Mouse (Mus musculus): ENCODE results near the gene Cask. TPM values are rescaled to one million over a fixed set of nuclear protein-coding genes. Genes with fewer than 3 reads are reported as not detected.

Gene Cask
- polyA plus RNA-seq, 1 experiment from 2014 or later, result 20.0 TPM

DNA sequence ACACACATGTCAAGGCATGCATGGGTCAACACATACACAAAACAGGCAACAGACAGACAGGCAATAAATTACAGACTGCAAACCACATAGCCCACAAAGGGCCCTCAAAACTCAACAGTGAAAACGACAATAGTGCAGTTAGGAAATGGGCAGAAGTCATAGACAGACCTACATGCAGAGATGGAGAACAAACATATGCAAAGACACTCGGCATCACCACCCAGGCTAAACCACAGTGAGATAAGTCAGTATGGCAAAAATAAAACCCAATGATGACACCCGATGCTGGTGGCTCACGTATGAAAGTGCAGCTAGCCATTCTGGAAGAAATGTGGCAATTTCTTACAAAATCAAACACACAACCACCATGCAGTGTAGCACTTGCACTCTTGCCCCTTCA lies 350.9 kb downstream of the Cask start:
- ATAC-seq (ENCODE audit: low FRiP score), result no peak
- no peak overlapping the region for H3K4me3 ChIP-seq (ENCODE audit: low read depth, low read length)
- H3K9me3 ChIP-seq (ENCODE audit: control insufficient read depth, low read length), result no peaks in the 10 kb centered on the region
- no peak overlapping the region for H3K9ac ChIP-seq (ENCODE audit: low read length)
- DNase-seq (ENCODE audit: low spot score, missing footprints), result no peak
- 0 out of 2 replicates have a peak, but pooled peaks cover under 1% of the 10 kb centered on the region for H3K27me3 ChIP-seq (ENCODE audit: control insufficient read depth, insufficient read depth, low read length)
- no peak overlapping the region for H3K27ac ChIP-seq (ENCODE audit: low read depth, low read length)
- 88% methylated on average over 4 of the region's 4 CpGs for WGBS
- no peaks in the 10 kb centered on the region for H3K4me1 ChIP-seq (ENCODE audit: control insufficient read depth, insufficient read depth, low read length)
- H3K4me2 ChIP-seq, result no peak overlapping the region
- H3K36me3 ChIP-seq (ENCODE audit: control insufficient read depth, insufficient read depth, low read length), result no peaks in the 10 kb centered on the region

DNA sequence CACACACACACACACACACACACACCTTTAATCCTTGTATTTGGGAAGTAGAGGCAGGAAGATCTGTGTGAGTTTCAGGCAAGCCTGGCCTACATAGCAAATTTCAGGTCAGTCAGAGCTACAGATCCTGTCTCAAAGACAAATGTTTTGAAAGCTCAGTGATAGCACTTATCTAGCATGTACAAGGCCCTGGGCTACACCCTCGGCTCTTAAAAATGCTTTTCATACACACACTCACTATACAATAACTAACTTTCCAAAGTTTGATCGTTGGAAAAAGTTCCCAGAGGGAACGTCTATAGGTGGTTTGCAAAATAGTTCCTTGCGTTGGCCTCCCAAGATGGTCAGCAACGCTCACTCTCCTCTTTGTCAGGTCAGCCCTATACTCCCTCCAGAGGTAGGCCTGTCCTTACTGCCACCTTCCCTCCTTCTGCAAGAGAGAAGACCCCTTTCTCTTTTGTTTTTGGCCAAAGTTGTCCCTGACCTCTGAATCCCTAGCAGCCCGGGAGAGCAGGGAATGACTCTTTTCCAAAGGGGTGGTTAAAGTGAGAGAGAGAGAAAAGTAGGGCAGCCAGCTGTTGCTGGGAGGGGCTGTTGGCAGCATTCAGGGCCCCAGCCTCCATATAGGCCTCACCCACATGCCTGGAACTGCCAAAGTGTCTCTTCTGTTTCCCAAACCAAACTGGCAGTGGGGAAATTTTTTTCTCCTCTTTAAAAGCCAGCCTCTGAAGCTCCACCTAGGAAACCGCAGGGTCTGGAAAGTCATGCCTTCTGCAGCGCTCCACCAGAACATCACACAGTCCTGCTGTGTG lies 356.1 kb downstream of the Cask start:
- Histone ChIP-seq H3K4me3 (ENCODE audit: low read depth, low read length) (no peak overlapping the region), H3K4me2 (no peak overlapping the region), H3K36me3 (ENCODE audit: control insufficient read depth, insufficient read depth, low read length) (no peaks in the 10 kb centered on the region), H3K9me3 (ENCODE audit: control insufficient read depth, low read length) (no peaks in the 10 kb centered on the region), H3K4me1 (ENCODE audit: control insufficient read depth, insufficient read depth, low read length) (no peaks in the 10 kb centered on the region), H3K27me3 (ENCODE audit: control insufficient read depth, insufficient read depth, low read length) (0 out of 2 replicates have a peak, but pooled peaks cover 3% of the 10 kb centered on the region), H3K9ac (ENCODE audit: low read length) (no peak overlapping the region), H3K27ac (ENCODE audit: low read depth, low read length) (no peak overlapping the region)
- 86% methylated on average over 8 of the region's 8 CpGs for WGBS
- ATAC-seq (ENCODE audit: low FRiP score) (no peak), DNase-seq (ENCODE audit: low spot score, missing footprints) (no peak)

DNA sequence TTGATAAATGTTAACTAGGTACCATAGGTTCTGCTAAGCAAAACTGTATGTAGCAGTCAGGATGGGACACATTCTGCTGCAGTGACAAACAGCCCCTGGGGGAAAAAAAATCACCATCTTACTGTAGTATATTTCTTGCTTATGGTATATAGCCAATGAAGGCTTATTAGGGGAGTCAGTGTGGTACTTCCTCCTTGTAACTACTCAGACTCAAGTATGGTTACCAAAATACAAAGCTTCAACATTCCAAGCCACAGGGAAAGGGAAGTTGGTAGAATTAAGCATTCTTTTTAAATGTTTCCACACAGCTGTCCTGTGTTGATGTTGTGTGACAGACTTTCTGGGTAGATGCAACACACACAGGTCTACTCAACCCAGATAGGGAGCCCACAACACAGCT lies 358.2 kb downstream of the Cask start:
- DNase-seq (ENCODE audit: low spot score, missing footprints) (no peak), ATAC-seq (ENCODE audit: low FRiP score) (no peak)
- Histone ChIP-seq H3K4me3 (ENCODE audit: low read depth, low read length) (no peak overlapping the region), H3K9ac (ENCODE audit: low read length) (no peak overlapping the region), H3K27ac (ENCODE audit: low read depth, low read length) (no peak overlapping the region), H3K36me3 (ENCODE audit: control insufficient read depth, insufficient read depth, low read length) (no peaks in the 10 kb centered on the region), H3K9me3 (ENCODE audit: control insufficient read depth, low read length) (no peaks in the 10 kb centered on the region), H3K27me3 (ENCODE audit: control insufficient read depth, insufficient read depth, low read length) (0 out of 2 replicates have a peak, but pooled peaks cover 3% of the 10 kb centered on the region), H3K4me1 (ENCODE audit: control insufficient read depth, insufficient read depth, low read length) (no peaks in the 10 kb centered on the region), H3K4me2 (no peak overlapping the region)

DNA sequence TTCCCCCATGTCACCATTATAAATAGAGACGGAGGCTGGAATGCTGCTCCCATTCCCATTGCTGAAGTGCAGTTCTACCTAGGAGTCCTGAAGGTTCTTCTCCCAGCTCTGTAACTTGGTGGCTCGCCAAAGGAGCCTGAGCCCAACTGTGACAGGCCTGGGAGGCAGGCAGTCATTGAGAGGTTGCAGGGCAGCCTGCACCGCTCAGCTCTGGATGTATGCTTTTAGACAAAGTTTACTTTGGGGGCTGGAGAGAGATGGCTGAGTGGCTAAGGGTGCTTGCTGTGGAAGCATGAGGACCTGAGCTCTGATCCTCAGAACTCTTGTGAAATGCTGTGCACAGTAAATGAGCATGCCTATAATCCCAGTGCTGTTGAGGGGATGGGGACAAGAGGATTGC lies 360.2 kb downstream of the Cask start:
- peaks cover 4% of the 10 kb centered on the region for H3K27me3 ChIP-seq (ENCODE audit: control insufficient read depth, insufficient read depth, low read length)
- H3K27ac ChIP-seq (ENCODE audit: low read depth, low read length), result no peak overlapping the region
- 86% methylated on average over 3 of the region's 3 CpGs for WGBS

DNA sequence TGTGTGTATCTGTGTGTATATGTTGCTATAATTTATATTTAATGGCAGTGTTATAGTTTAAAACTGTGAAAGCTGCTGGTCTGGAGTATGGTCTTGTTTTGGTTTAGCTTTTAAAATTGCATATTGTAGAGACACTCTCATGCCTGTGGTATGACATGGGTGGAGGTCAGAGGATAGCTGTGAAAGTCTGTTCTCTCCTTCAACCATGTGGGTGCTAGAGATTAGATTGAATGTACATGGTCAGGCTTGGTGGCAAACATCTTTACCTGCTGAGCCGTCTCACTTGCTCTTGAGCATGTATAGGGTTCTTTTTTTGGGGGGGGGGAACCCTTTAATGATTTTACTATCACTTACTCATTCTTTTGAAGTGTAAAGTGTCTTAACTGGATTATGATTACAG lies 361.4 kb downstream of the Cask start:
- no peaks in the 10 kb centered on the region for H3K36me3 ChIP-seq (ENCODE audit: control insufficient read depth, insufficient read depth, low read length)
- ATAC-seq (ENCODE audit: low FRiP score), result no peak
- H3K27ac ChIP-seq (ENCODE audit: low read depth, low read length), result no peak overlapping the region
- no peaks in the 10 kb centered on the region for H3K4me1 ChIP-seq (ENCODE audit: control insufficient read depth, insufficient read depth, low read length)
- H3K4me3 ChIP-seq (ENCODE audit: low read depth, low read length), result no peak overlapping the region
- H3K4me2 ChIP-seq, result no peak overlapping the region
- H3K9ac ChIP-seq (ENCODE audit: low read length), result no peak overlapping the region
- no peaks in the 10 kb centered on the region for H3K9me3 ChIP-seq (ENCODE audit: control insufficient read depth, low read length)
- DNase-seq (ENCODE audit: low spot score, missing footprints), result no peak
- 80% methylated on average over 1 of the region's 1 CpGs for WGBS
- H3K27me3 ChIP-seq (ENCODE audit: control insufficient read depth, insufficient read depth, low read length), result peaks cover 4% of the 10 kb centered on the region

More for the DNA sequence above, 360.2 kb downstream of the Cask start:
- no peak overlapping the region for H3K9ac ChIP-seq (ENCODE audit: low read length)
- no peak overlapping the region for H3K4me2 ChIP-seq
- no peak for DNase-seq (ENCODE audit: low spot score, missing footprints)
- H3K4me3 ChIP-seq (ENCODE audit: low read depth, low read length), result no peak overlapping the region
- ATAC-seq (ENCODE audit: low FRiP score), result no peak
- H3K9me3 ChIP-seq (ENCODE audit: control insufficient read depth, low read length), result no peaks in the 10 kb centered on the region
- H3K4me1 ChIP-seq (ENCODE audit: control insufficient read depth, insufficient read depth, low read length), result no peaks in the 10 kb centered on the region
- no peaks in the 10 kb centered on the region for H3K36me3 ChIP-seq (ENCODE audit: control insufficient read depth, insufficient read depth, low read length)

DNA sequence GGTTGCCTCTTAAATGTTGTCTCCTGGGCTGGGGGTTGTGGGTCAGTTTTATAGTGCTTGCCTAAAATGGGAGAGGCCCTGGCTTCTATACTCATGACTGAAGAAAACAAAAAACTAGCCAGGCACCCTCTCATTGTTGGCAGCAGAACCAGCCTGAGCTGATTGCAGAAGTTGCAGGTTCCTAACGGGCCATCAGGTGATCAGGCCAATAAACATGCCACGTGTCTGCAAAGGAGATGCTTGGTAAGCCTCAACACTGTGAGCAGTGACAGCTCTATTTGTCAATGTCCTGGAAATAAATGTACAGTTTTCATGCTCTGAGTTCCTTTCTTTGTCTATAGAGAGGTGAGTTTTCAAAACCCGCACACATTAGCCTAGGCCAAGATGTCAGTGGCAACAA lies 362.2 kb downstream of the Cask start:
- no peaks in the 10 kb centered on the region for H3K4me1 ChIP-seq (ENCODE audit: control insufficient read depth, insufficient read depth, low read length)
- H3K4me2 ChIP-seq, result no peak overlapping the region
- H3K36me3 ChIP-seq (ENCODE audit: control insufficient read depth, insufficient read depth, low read length), result no peaks in the 10 kb centered on the region
- no peak overlapping the region for H3K27ac ChIP-seq (ENCODE audit: low read depth, low read length)
- DNase-seq (ENCODE audit: low spot score, missing footprints) (no peak), ATAC-seq (ENCODE audit: low FRiP score) (no peak)
- H3K4me3 ChIP-seq (ENCODE audit: low read depth, low read length), result no peak overlapping the region
- H3K9me3 ChIP-seq (ENCODE audit: control insufficient read depth, low read length), result no peaks in the 10 kb centered on the region
- 84% methylated on average over 3 of the region's 3 CpGs for WGBS
- H3K9ac ChIP-seq (ENCODE audit: low read length), result no peak overlapping the region
- peaks cover 4% of the 10 kb centered on the region for H3K27me3 ChIP-seq (ENCODE audit: control insufficient read depth, insufficient read depth, low read length)

DNA sequence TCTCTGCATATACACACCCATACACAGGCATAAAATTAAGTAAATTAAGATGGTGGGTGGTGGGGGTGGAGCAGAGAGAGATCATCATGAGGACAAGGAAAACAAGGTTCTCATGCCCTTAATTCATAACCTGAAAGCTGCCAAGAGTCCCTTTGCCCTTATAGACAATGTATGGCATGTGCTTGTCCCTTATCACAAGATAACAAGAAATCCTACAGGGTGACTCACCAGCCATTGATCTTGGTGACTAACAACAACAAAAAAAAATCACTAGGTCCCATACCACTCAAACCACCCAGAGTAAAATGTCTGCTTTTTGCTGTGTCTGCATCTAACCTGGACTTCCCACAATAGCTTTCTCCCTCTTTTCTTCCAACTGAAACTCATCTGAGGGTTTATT lies 366.7 kb downstream of the Cask start:
- H3K4me2 ChIP-seq, result no peak overlapping the region
- peaks cover 4% of the 10 kb centered on the region for H3K27me3 ChIP-seq (ENCODE audit: control insufficient read depth, insufficient read depth, low read length)
- H3K36me3 ChIP-seq (ENCODE audit: control insufficient read depth, insufficient read depth, low read length), result no peaks in the 10 kb centered on the region

DNA sequence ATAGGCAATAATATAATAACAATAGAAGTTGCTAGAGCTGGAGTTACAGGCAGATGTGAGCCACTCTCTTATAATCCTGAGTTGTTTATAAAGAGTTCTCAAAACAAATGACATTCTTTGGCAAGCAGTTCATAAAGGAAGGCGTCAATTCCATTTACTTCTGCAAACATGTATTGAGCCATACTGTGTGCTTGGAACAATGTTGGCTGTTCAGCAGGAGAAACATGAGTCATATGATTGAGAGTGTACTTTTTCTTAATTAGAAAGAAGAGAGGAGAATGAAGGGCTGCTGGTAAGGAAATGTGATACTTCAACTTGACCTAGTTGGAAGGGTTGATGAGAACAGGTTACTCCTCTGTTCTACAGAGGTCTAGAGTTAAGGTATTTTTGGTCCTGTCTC lies 368.6 kb downstream of the Cask start:
- no peaks in the 10 kb centered on the region for H3K36me3 ChIP-seq (ENCODE audit: control insufficient read depth, insufficient read depth, low read length)
- DNase-seq (ENCODE audit: low spot score, missing footprints) (no peak), ATAC-seq (ENCODE audit: low FRiP score) (no peak)
- peaks cover 4% of the 10 kb centered on the region for H3K27me3 ChIP-seq (ENCODE audit: control insufficient read depth, insufficient read depth, low read length)
- H3K9me3 ChIP-seq (ENCODE audit: control insufficient read depth, low read length), result no peaks in the 10 kb centered on the region
- no peak overlapping the region for H3K4me3 ChIP-seq (ENCODE audit: low read depth, low read length)
- WGBS, result 74% methylated on average over 1 of the region's 1 CpGs
- H3K4me1 ChIP-seq (ENCODE audit: control insufficient read depth, insufficient read depth, low read length), result no peaks in the 10 kb centered on the region
- H3K9ac ChIP-seq (ENCODE audit: low read length), result no peak overlapping the region
- H3K4me2 ChIP-seq, result no peak overlapping the region
- H3K27ac ChIP-seq (ENCODE audit: low read depth, low read length), result no peak overlapping the region

More for the DNA sequence above, 366.7 kb downstream of the Cask start:
- no peak for DNase-seq (ENCODE audit: low spot score, missing footprints)
- no peaks in the 10 kb centered on the region for H3K9me3 ChIP-seq (ENCODE audit: control insufficient read depth, low read length)
- H3K9ac ChIP-seq (ENCODE audit: low read length), result no peak overlapping the region
- no peak overlapping the region for H3K4me3 ChIP-seq (ENCODE audit: low read depth, low read length)
- no peaks in the 10 kb centered on the region for H3K4me1 ChIP-seq (ENCODE audit: control insufficient read depth, insufficient read depth, low read length)
- H3K27ac ChIP-seq (ENCODE audit: low read depth, low read length), result no peak overlapping the region
- no peak for ATAC-seq (ENCODE audit: low FRiP score)

DNA sequence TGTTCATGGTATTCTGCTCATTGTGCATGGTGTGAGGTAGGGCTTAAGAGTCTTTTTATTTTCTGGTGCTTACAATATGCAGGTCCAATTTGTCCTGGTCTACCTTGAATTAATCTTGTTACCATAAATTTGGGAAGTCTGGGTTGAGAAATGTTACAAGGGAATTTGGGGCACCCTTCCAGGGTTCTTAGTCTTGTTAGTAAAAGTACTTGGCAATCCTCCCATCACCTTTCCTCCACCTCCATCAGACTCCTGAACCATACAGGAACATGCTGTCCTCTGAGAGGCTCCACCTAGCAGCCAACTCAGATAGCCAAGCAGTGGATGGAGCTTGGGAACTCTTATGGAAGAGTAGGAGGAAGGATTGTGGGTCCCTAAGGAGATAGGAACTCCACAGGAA lies 371.6 kb downstream of the Cask start:
- no peak overlapping the region for H3K4me2 ChIP-seq
- ATAC-seq (ENCODE audit: low FRiP score) (no peak), DNase-seq (ENCODE audit: low spot score, missing footprints) (no peak)
- no peak overlapping the region for H3K9ac ChIP-seq (ENCODE audit: low read length)
- H3K9me3 ChIP-seq (ENCODE audit: control insufficient read depth, low read length), result no peaks in the 10 kb centered on the region
- no peaks in the 10 kb centered on the region for H3K4me1 ChIP-seq (ENCODE audit: control insufficient read depth, insufficient read depth, low read length)
- no peak overlapping the region for H3K27ac ChIP-seq (ENCODE audit: low read depth, low read length)
- no peak overlapping the region for H3K4me3 ChIP-seq (ENCODE audit: low read depth, low read length)
- no peaks in the 10 kb centered on the region for H3K36me3 ChIP-seq (ENCODE audit: control insufficient read depth, insufficient read depth, low read length)
- no peaks in the 10 kb centered on the region for H3K27me3 ChIP-seq (ENCODE audit: control insufficient read depth, insufficient read depth, low read length)
